Mouse (Mus musculus) kidney, postnatal 0 days (tissue): ENCODE results near the gene Znhit2. TPM values are rescaled to one million over a fixed set of nuclear protein-coding genes. Genes with fewer than 3 reads are reported as not detected.
A peak's percentile ranks its signal among the peaks of the same experiment; 100 is the strongest.

Experiments used
- ATAC-seq: fragments of 200-750 bp; cut with Nextera tagmentation; replicated peaks from 2 replicates; pipeline ENCODE4 v1.8.0; 2017; ENCODE audit warnings: low read depth, moderate number of reproducible peaks, moderate TSS enrichment, moderate library complexity; ENCODE audit not compliant: low FRiP score
- DNase-seq: peaks from one replicate; pipeline ENCODE4 v3.0.0-alpha.2; 2016; ENCODE audit warnings: low spot score
- H3K27ac ChIP-seq: fragments of 300-500 bp; sonication (generic); 2 replicates; pipeline ENCODE4 v1.5.1; 2014; ENCODE audit warnings: mild to moderate bottlenecking
- H3K27me3 ChIP-seq: fragments of 300-500 bp; sonication (generic); 2 replicates; pipeline ENCODE4 v1.6.1; 2014; ENCODE audit warnings: low read length, mixed read lengths; ENCODE audit not compliant: insufficient read depth
- H3K36me3 ChIP-seq: fragments of 300-500 bp; sonication (generic); 2 replicates; pipeline ENCODE4 v1.6.1; 2014; ENCODE audit warnings: low read length, mixed read lengths; ENCODE audit not compliant: insufficient read depth
- H3K4me1 ChIP-seq: fragments of 300-500 bp; sonication (generic); replicated peaks from 2 replicates; pipeline ENCODE4 v1.6.1; 2014; ENCODE audit warnings: antibody characterized with exemption, low read length, mixed read lengths; ENCODE audit not compliant: insufficient read depth
- H3K4me2 ChIP-seq: fragments of 300-500 bp; sonication (generic); 2 replicates; pipeline ENCODE4 v1.6.1; 2014; ENCODE audit warnings: mild to moderate bottlenecking, low read length, moderate library complexity, mixed read lengths
- H3K4me3 ChIP-seq: fragments of 300-500 bp; sonication (generic); replicated peaks from 2 replicates; pipeline ENCODE4 v1.5.1; 2014; ENCODE audit warnings: low read depth, low read length
- H3K9ac ChIP-seq: fragments of 300-500 bp; sonication (generic); 2 replicates; pipeline ENCODE4 v1.6.1; 2014; ENCODE audit warnings: low read depth, low read length
- H3K9me3 ChIP-seq: fragments of 300-500 bp; sonication (generic); replicated peaks from 2 replicates; pipeline ENCODE4 v1.6.1; 2016; ENCODE audit warnings: low read length, inconsistent platforms, mixed read lengths
- CTCF ChIP-seq: IDR thresholded peaks from 2 replicates; pipeline ENCODE4 v1.5.1; 2016; ENCODE audit warnings: antibody characterized with exemption, low read depth, mild to moderate bottlenecking, moderate library complexity
- WGBS: fragments of 180-500 bp; shearing (Covaris S2); extraction: QIAGEN DNeasy Blood & Tissue Kit; methylation state at CpG from one replicate; pipeline ENCODE4 v1.1.7; 2014; 5-methylcytosine and 5-hydroxymethylcytosine counted together
- polyA plus RNA-seq: library from polyadenylated mRNA; unstranded; fragments of >200 nt; fragmentation: Nextera tagmentation; extraction: Ambion mirVana; gene quantifications from 2 replicates; pipeline ENCODE4 v1.2.1, GENCODE M21; 2015

Znhit2 gene
- polyA plus RNA-seq, 1 experiment from 2014 or later: 47.6 TPM

DNA sequence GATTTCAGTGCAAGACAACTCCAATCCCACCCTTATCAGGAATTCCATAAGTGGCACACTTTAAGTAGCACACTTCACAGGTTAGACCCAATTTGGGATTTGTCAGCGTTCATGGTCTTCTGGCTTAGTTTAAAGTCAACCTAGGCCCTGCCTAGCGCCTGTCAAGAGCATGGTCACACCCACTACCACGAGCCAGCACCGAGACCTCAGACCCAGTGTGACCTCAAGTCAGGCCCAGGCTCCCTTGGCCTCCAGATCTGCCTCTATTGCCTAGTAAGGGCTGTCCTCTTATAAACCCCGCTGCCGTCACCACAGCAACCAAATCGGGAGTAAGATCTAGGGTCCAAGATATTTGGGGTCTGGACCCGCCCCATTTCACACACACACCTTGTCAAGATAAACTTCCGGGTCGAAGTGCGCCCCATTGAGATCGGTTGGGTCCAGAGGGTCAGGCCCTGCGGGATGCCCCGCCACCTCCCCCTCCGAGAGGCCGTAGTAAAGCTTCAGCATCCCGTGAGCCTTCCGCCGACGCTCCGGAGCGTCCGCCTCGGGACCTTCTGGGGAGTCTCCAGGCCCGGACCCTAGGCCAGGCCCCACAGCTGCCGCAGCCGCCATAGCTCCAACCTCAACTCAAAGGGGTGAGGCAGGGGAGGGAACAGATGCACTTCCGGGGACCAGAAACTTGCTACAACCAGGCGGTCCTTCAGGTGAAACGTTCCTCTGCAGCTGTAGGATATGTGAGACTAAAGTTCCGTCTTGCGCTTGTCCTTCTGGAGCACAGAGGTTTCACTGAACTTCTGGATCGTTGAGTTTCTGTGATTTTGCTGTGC lies 15.8 kb downstream of the Znhit2 start, which contains the start of gene Vps51:
Gene Vps51, minus strand, starts transcription at position 668 of the 830 bp plus-strand sequence.
- H3K36me3 ChIP-seq: peaks cover 28% of the 10 kb centered on the region
- peak within 1 kb of the TSS; percentile 83 for H3K9ac ChIP-seq
- no peaks in the 10 kb centered on the region for H3K9me3 ChIP-seq
- H3K27ac ChIP-seq: peak within 1 kb of the TSS; percentile 85
- H3K4me3 ChIP-seq: peak within 1 kb of the TSS; percentile 89
- H3K27me3 ChIP-seq: no peaks in the 10 kb centered on the region
- peak; percentile 83 for ATAC-seq
- WGBS: under 1% methylated on average over 33 of the region's 33 CpGs
- peaks cover 9% of the 10 kb centered on the region for H3K4me1 ChIP-seq
- peak within 1 kb of the TSS; percentile 91 for H3K4me2 ChIP-seq
- peak; percentile 97 for DNase-seq
- no peak for TF ChIP-seq CTCF

DNA sequence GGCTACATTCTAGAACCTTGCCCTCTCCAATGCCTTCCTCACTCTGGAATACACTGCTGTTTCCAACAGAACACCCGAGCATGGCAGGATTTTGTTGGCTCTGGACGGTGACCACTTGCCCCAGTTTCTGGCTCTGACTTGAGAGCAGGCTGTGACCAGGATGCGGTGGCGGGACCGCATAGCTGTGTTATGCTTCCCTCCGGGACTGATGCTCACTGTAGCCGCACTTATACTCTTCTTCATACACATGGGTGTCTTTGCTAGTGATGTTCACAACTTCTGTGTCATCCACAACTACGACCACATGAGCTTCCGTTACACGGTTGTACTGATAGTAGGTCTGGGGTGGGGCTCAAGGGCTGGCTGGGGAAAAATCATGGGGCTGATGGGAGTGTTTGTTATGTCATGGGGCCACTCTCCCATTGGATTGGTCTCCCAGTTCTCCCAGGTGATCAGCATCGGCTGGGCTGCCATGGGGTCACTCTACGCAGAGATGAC lies 19.0 kb downstream of the Znhit2 start, which contains the start of gene Tmem262:
Gene Tmem262, plus strand, starts transcription at position 51 of the 498 bp plus-strand sequence.
- TF ChIP-seq CTCF: no peak
- DNase-seq: no peak
- Histone ChIP-seq H3K27ac (no peak within 1 kb of the TSS), H3K36me3 (peaks cover 28% of the 10 kb centered on the region), H3K4me3 (no peak within 1 kb of the TSS), H3K27me3 (no peaks in the 10 kb centered on the region), H3K4me2 (no peak within 1 kb of the TSS), H3K4me1 (peaks cover 15% of the 10 kb centered on the region), H3K9ac (no peak within 1 kb of the TSS), H3K9me3 (no peaks in the 10 kb centered on the region)
- 96% methylated on average over 12 of the region's 12 CpGs for WGBS
- ATAC-seq: no peak

DNA sequence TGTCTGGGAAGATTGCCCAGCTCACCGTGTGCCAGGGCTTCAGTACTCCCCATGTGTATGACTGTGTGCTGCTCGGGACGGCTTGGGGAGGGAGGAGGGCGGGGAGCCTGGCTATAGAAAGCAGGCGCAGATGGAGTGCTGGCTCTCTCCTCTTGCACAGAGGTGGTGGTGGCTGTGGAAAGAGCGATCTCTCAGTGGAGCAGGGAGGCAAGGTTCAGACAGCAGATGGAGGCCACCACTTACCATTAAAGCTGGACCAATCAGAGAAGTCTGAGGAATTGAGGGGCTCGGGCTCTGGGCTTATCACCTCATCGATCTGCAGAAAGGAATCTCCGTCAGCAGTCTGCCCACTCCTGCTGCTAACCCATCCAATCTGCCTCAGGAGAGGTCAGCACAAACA lies 21.2 kb downstream of the Znhit2 start, which contains the start of gene Gm28374:
Gene Gm28374, minus strand, starts transcription at position 101 of the 400 bp plus-strand sequence.
- Histone ChIP-seq H3K4me2 (no peak within 1 kb of the TSS), H3K4me3 (no peak within 1 kb of the TSS), H3K9me3 (no peaks in the 10 kb centered on the region), H3K36me3 (peaks cover 28% of the 10 kb centered on the region), H3K27ac (no peak within 1 kb of the TSS), H3K4me1 (0 out of 2 replicates have a peak, but pooled peaks cover 8% of the 10 kb centered on the region), H3K27me3 (no peaks in the 10 kb centered on the region), H3K9ac (no peak within 1 kb of the TSS)
- DNase-seq (no peak), ATAC-seq (no peak)
- no peak for TF ChIP-seq CTCF
- WGBS: 91% methylated on average over 9 of the region's 9 CpGs

DNA sequence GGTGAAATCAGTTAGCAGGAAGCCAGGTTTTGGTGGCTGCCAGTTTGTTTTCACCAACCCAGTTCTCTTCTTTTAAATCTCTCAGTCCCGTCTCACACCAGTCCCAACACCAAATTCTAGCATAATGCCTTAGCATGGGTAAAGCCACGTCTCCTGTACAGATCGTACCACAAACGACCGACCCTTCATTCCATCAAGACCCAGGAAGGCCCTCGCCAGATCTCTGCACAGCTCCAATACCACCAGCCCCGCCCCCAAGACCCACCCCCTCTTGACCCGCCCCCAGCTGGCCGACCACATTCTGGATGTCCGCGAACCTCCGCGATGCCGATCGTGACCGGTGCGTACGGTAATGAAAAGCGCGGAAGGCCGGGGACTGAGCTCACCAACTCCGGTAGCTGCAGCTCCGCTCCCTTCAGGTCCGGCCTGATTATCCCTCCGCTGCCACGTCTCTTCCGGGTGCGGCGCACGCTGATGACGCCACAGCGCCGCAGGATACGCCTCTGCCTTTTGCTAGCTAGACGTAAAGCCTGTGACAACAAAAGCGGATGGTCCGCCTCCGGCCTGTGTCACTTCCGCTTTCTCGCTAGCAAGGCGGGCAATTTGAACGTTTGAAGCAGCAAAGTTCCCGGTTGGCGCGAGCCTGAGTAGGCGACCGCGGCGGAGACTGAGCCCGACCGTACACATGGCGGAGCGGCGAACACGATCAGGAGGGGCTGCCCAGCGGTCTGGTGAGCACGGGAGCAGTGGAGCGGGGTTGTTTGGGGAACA lies 23.7 kb downstream of the Znhit2 start, which contains the start of the genes Zfpl1 and Cdca5:
Gene Zfpl1, minus strand, starts transcription at position 479 of the 771 bp plus-strand sequence.
Gene Cdca5, plus strand, starts transcription at position 506 of the 771 bp plus-strand sequence.
- Histone ChIP-seq H3K4me3 (peak within 1 kb of the TSS; percentile 70), H3K27ac (peak within 1 kb of the TSS; percentile 70), H3K27me3 (no peaks in the 10 kb centered on the region), H3K36me3 (peaks cover 28% of the 10 kb centered on the region), H3K4me2 (peak within 1 kb of the TSS; percentile 92), H3K9me3 (no peaks in the 10 kb centered on the region), H3K4me1 (0 out of 2 replicates have a peak, but pooled peaks cover 6% of the 10 kb centered on the region), H3K9ac (peak within 1 kb of the TSS; percentile 75)
- ATAC-seq (peak; percentile 88), DNase-seq (peak; percentile 98)
- no peak for TF ChIP-seq CTCF
- under 1% methylated on average over 58 of the region's 58 CpGs for WGBS

DNA sequence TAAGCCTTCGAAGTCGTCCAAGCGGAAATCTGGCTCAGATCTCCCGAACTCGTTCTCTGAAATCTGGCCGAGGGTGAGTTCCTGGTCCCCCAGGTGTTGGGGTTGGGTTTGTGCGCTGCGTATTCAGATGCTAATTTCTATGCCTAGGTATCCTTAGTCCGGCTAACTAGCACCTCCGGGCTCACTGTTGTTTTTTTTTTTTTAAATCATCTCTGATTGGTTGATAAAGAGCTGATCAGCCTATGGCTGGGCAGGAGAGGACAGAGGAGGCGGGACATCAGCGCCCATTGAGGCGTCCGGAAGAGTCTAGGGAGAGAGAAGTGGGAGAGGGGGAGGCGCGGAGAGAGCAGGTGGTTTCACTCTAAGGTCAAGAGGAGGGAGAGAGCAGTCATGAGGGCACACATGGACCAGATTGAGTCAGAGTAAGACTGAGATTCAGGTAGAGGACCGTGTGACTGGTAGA lies 24.5 kb downstream of the Znhit2 start:
- DNase-seq (peak; percentile 92), ATAC-seq (peak; percentile 78)
- Histone ChIP-seq H3K9ac (peak overlapping the region; percentile 48), H3K4me1 (0 out of 2 replicates have a peak, but pooled peaks cover 6% of the 10 kb centered on the region), H3K4me3 (peak overlapping the region; percentile 70), H3K36me3 (peaks cover 26% of the 10 kb centered on the region), H3K27ac (peak overlapping the region; percentile 70), H3K4me2 (peak overlapping the region; percentile 85), H3K27me3 (no peaks in the 10 kb centered on the region), H3K9me3 (no peaks in the 10 kb centered on the region)
- under 1% methylated on average over 17 of the region's 17 CpGs for WGBS
- TF ChIP-seq CTCF: no peak
